ENCODE assay signal across 8 mouse cellular contexts in the genomic region with DNA sequence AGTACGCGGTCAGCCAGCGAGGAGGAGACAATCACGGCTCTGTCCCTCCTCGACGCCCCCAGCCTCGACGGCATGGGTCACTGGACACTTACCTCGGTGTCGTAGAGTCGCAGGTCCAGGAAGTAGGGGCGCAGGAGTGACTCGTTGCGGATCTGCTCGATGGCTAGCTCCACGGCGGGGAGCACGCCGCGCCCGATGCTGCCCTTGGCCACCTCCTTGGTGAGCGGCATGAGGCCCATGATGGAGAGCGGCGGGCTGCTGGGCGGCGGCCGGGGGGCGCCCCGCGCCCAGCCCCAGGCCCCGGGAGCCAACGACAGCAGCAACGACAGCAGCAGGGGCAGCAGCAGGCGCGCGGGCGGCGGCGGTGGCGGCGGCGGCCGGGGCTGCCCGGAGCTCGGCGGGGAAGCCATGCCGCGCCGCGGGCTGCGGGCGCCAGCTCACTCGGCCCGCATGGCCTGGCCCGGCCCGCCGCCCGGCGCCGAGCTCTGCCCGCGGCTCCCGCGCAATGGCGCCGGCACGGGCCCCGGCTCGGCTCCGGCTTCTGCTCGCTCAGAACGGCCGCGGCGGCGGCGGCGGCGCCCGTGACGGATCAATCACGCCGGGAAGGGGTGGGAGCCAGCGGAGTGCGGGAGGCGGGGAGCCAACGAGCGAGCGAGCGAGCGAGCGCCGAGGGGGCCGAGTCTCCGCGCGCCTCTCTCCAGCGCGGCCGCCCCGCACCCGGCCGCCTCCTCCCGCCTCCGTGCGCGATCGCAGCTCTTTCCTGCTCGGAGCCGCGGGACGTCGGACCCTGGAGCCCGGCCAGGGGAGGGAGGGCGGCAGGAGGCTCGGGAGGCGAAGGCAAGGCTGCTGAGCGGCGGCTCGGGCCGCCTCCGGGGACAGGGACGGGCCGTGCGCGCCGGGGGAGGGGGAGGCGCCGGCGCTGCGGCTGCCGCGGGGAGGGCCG. TPM values are rescaled to one million over a fixed set of nuclear protein-coding genes. Genes with fewer than 3 reads are reported as not detected.
DNase-seq lines count a peak whose midpoint lies in the region; ATAC-seq and TF ChIP-seq lines count a peak whose summit lies in the region.

A gene (minus strand): TSS at position 858 of the 943 bp plus-strand sequence.

- DNase-seq in lung, postnatal 0 days (ENCODE audit: low spot score) = no peak
- DNase-seq in lung, postnatal 4 days = no peak
- peak; percentile 55 for DNase-seq in embryo, embryonic 11 days
- peak; percentile 66 for DNase-seq in left cerebral cortex, postnatal 4 days
- peak; percentile 43 for DNase-seq in retina, embryonic 14.5 days (ENCODE audit: low spot score)
- no peak for DNase-seq in spleen, postnatal 14 days (ENCODE audit: low spot score in 2 of 2)
- no peak for DNase-seq in adipocyte (ENCODE audit: low spot score)

- WGBS in lung, postnatal 0 days = 5% methylated on average over 45 of the region's 134 CpGs
- WGBS in hindbrain, embryonic 16.5 days = 1% methylated on average over 65 of the region's 134 CpGs

- TF ChIP-seq CTCF in lung, postnatal 0 days (IDR thresholded peaks at IDR 0.05) = no peak

- H3K9ac ChIP-seq in lung, postnatal 0 days (replicated peaks; ENCODE audit: low read depth) = no peak within 1 kb of the TSS
- peak within 1 kb of the TSS; percentile 91 for H3K9ac ChIP-seq in hindbrain, embryonic 16.5 days (ENCODE audit: low read depth, low read length)

- intact Hi-C loops in left cerebral cortex, postnatal 4 days (cut with DNase I) = no loop called here

- H3K4me1 ChIP-seq in lung, postnatal 0 days (ENCODE audit: insufficient read depth, low read depth, low read length) = no peaks in the 10 kb centered on the region
- H3K4me1 ChIP-seq in hindbrain, embryonic 16.5 days (ENCODE audit: control insufficient read depth, insufficient read depth, low read depth, low read length) = peaks cover 26% of the 10 kb centered on the region

- peak within 1 kb of the TSS; percentile 50 for H3K4me2 ChIP-seq in lung, postnatal 0 days (replicated peaks; ENCODE audit: low read depth, low read length)
- peak within 1 kb of the TSS; percentile 65 for H3K4me2 ChIP-seq in hindbrain, embryonic 16.5 days (ENCODE audit: low read length)

- no peak for ATAC-seq in lung, postnatal 0 days
- peak; percentile 77 for ATAC-seq in hindbrain, embryonic 16.5 days

- 0 out of 2 replicates have a peak within 1 kb of the TSS, but pooled peaks have one; percentile 23 for H3K4me3 ChIP-seq in lung, postnatal 0 days (ENCODE audit: low read depth, low read length)
- H3K4me3 ChIP-seq in hindbrain, embryonic 16.5 days (ENCODE audit: low read length) = peak within 1 kb of the TSS; percentile 75

- peaks cover 55% of the 10 kb centered on the region for H3K27me3 ChIP-seq in lung, postnatal 0 days (replicated peaks; ENCODE audit: insufficient read depth, low read length)
- no peaks in the 10 kb centered on the region; the same call in 1 of the 2 replicates for H3K27me3 ChIP-seq in hindbrain, embryonic 16.5 days (replicated peaks; ENCODE audit: control insufficient read depth, insufficient read depth, low read length)

- no peaks in the 10 kb centered on the region for H3K36me3 ChIP-seq in lung, postnatal 0 days (ENCODE audit: insufficient read depth, low read length)
- no peaks in the 10 kb centered on the region for H3K36me3 ChIP-seq in hindbrain, embryonic 16.5 days (ENCODE audit: control insufficient read depth, insufficient read depth, low read length)

- no peaks in the 10 kb centered on the region for H3K9me3 ChIP-seq in lung, postnatal 0 days (ENCODE audit: low read length)
- H3K9me3 ChIP-seq in hindbrain, embryonic 16.5 days (ENCODE audit: control insufficient read depth, low read length) = no peaks in the 10 kb centered on the region

- no peak within 1 kb of the TSS for H3K27ac ChIP-seq in lung, postnatal 0 days (ENCODE audit: low read length)
- peak within 1 kb of the TSS; percentile 92 for H3K27ac ChIP-seq in hindbrain, embryonic 16.5 days (ENCODE audit: low read depth, low read length)

- no peak for TF ChIP-seq EP300 in lung, postnatal 0 days (IDR thresholded peaks at IDR 0.05)

RNA-seq across cellular contexts. Expression of the gene that starts here (rescaled TPM):
- polyA plus RNA-seq in lung, postnatal 0 days (2015; fragmentation: Nextera tagmentation; extraction: Ambion mirVana) = 0.02 TPM in 1 of 2 replicates, not detected in the other
- 11.0 and 13.3 TPM in 2 replicates for polyA plus RNA-seq in hindbrain, embryonic 16.5 days (2015; fragmentation: Nextera tagmentation; extraction: Ambion mirVana)
- 100 to 1,000 TPM; 134 to 144 TPM for total RNA-seq in left cerebral cortex, postnatal 4 days (2021)

Comparison
In these comparisons a context has a peak if more than half of its experiments do, and no peak if none do; other contexts are left out.
1. RNA of the gene that starts here (polyA plus RNA-seq): 11.0 to 13.3 TPM in hindbrain, embryonic 16.5 days; 0.02 TPM in lung, postnatal 0 days; every median in the first group is over 10 times any median in the second.
2. DNase-seq: peak in embryo, embryonic 11 days (single experiment), left cerebral cortex, postnatal 4 days (single experiment) and retina, embryonic 14.5 days (single experiment); none in lung, postnatal 0 days (single experiment), lung, postnatal 4 days (0 of 2), spleen, postnatal 14 days (0 of 2) and adipocyte (single experiment).